Mouse (Mus musculus) midbrain, embryonic 12.5 days (tissue): ENCODE results near the gene Cenpn. TPM values are rescaled to one million over a fixed set of nuclear protein-coding genes. Genes with fewer than 3 reads are reported as not detected.

Experiments used
- ATAC-seq: fragments of 200-750 bp; cut with Nextera tagmentation; 2 replicates; pipeline ENCODE4 v1.8.0; 2017; ENCODE audit warnings: low read depth, moderate TSS enrichment, moderate library complexity; ENCODE audit not compliant: low FRiP score
- H3K27ac ChIP-seq: fragments of 300-500 bp; sonication (generic); replicated peaks from 2 replicates; pipeline ENCODE4 v1.5.1; 2016; ENCODE audit warnings: mild to moderate bottlenecking
- H3K27me3 ChIP-seq: fragments of 300-500 bp; sonication (generic); 2 replicates; pipeline ENCODE4 v1.6.1; 2016; ENCODE audit warnings: mild to moderate bottlenecking
- H3K36me3 ChIP-seq: fragments of 300-500 bp; sonication (generic); 2 replicates; pipeline ENCODE4 v1.6.1; 2016
- H3K4me1 ChIP-seq: fragments of 300-500 bp; sonication (generic); 2 replicates; pipeline ENCODE4 v1.6.1; 2016
- H3K4me2 ChIP-seq: fragments of 300-500 bp; sonication (generic); replicated peaks from 2 replicates; pipeline ENCODE4 v1.6.1; 2016; ENCODE audit warnings: mild to moderate bottlenecking, moderate library complexity
- H3K4me3 ChIP-seq: fragments of 300-500 bp; sonication (generic); 2 replicates; pipeline ENCODE4 v1.5.1; 2016; ENCODE audit warnings: mild to moderate bottlenecking
- H3K9ac ChIP-seq: fragments of 300-500 bp; sonication (generic); replicated peaks from 2 replicates; pipeline ENCODE4 v1.6.1; 2016; ENCODE audit warnings: mild to moderate bottlenecking, moderate library complexity
- H3K9me3 ChIP-seq: fragments of 300-500 bp; sonication (generic); 2 replicates; pipeline ENCODE4 v1.6.1; 2016; ENCODE audit warnings: mild to moderate bottlenecking
- WGBS: fragments of 180-500 bp; shearing (Covaris S2); methylation state at CpG from one replicate; pipeline ENCODE4 v1.1.7; 2016; 5-methylcytosine and 5-hydroxymethylcytosine counted together
- polyA plus RNA-seq: library from polyadenylated mRNA; unstranded; fragments of >200 nt; fragmentation: Nextera tagmentation; extraction: Ambion mirVana; gene quantifications from 2 replicates; pipeline ENCODE4 v1.2.1, GENCODE M21; 2016

Cenpn gene
- polyA plus RNA-seq, 1 experiment from 2014 or later, result 35.6 TPM

DNA sequence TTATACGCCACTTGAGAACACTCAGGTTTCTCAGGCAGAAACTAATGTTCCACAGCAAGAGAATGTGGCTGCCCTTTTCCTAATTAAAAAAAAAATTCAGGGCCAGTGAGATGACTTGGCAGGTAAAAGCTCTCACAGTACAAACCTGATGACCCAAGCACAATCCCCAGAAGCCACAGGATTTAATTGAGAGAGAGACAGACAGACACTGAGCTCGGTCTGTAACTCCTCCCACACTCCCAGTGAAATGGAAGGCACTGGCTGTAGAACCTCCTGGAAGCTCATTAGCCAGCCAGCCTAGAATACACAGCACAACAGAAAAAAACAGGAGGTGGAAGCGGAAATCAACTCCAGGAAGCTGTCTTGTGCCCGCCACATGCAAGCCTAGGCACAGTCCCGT lies 54.1 kb downstream of the Cenpn start:
- no peak overlapping the region for H3K27ac ChIP-seq
- H3K9ac ChIP-seq, result no peak overlapping the region
- peaks cover 5% of the 10 kb centered on the region; the same call in 1 of the 2 replicates for H3K4me1 ChIP-seq
- ATAC-seq, result no peak
- no peaks in the 10 kb centered on the region for H3K27me3 ChIP-seq
- H3K4me3 ChIP-seq, result no peak overlapping the region
- H3K36me3 ChIP-seq, result 0 out of 2 replicates have a peak, but pooled peaks cover 2% of the 10 kb centered on the region
- no peaks in the 10 kb centered on the region for H3K9me3 ChIP-seq
- WGBS, result 66% methylated on average over 5 of the region's 5 CpGs
- no peak overlapping the region for H3K4me2 ChIP-seq

DNA sequence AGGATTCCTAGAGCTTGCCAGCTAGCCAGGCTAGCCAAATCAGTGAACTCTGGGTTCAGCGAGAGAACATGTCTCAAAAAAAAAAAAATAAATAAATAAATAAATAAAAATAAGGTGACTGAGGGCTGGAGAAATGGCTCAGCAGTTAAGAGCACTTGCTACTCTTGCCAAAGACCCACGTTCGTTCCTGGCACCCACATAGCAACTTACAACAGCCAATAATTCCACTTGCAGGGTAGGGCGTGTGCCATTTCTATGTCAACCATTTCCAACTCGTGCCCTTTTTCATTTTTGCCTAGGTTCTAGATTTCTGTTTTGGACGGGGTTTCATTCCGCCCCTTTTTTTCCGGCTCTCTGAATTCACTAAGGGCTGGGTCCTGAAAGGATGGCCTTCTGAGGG lies 56.5 kb downstream of the Cenpn start:
- 36% methylated on average over 8 of the region's 8 CpGs for WGBS
- H3K27me3 ChIP-seq, result no peaks in the 10 kb centered on the region
- no peaks in the 10 kb centered on the region for H3K9me3 ChIP-seq
- H3K36me3 ChIP-seq, result no peaks in the 10 kb centered on the region
- H3K4me1 ChIP-seq, result peaks cover 5% of the 10 kb centered on the region; the same call in 1 of the 2 replicates
- H3K9ac ChIP-seq, result peak overlapping the region; percentile 59
- peak overlapping the region; percentile 60 for H3K4me2 ChIP-seq
- ATAC-seq, result no peak
- peak overlapping the region; percentile 85 for H3K4me3 ChIP-seq
- peak overlapping the region; percentile 36; the same call in 1 of the 2 replicates for H3K27ac ChIP-seq

DNA sequence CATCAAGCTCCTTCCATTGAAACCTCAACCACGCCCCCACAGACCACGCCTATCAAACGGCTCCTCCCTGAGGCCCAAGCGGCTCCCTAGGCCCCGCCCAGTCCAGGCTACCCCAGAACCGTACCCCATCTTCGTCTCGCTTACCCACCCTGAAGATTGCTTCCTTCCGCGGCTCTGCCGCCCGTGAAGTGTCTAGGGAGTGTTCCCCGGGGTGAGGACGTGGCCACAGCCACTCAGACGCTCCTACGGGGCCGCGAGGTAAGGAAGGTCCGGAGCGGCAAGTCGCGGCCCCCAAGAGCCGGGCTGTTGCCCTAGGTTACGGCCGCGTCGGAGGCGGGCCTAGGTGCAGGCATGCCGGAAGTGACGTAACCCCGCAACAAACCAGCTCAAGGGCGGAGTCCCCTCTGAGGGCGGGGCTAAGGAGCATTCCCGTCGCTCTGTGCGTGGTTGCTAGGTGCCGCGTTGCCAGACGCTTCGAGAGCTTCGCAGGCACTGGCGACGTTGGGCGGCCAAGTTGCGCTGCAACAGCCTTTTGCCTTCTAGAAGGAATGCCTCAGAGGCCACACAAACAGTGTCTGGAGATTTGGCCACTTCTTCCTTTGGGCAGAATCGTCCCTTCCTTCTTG lies 57.2 kb downstream of the Cenpn start, which contains the start of gene 1700030J22Rik:
1700030J22Rik (minus strand) TSS at position 329 of the 626 bp plus-strand sequence.
- peaks cover 5% of the 10 kb centered on the region; the same call in 1 of the 2 replicates for H3K4me1 ChIP-seq
- peak within 1 kb of the TSS; percentile 60 for H3K4me2 ChIP-seq
- ATAC-seq, result peak; percentile 99
- H3K27me3 ChIP-seq, result no peaks in the 10 kb centered on the region
- under 1% methylated on average over 46 of the region's 46 CpGs for WGBS
- no peaks in the 10 kb centered on the region for H3K9me3 ChIP-seq
- H3K27ac ChIP-seq, result peak within 1 kb of the TSS; percentile 36; the same call in 1 of the 2 replicates
- H3K4me3 ChIP-seq, result peak within 1 kb of the TSS; percentile 85
- H3K9ac ChIP-seq, result peak within 1 kb of the TSS; percentile 59
- H3K36me3 ChIP-seq, result peaks cover 5% of the 10 kb centered on the region; the same call in 1 of the 2 replicates

DNA sequence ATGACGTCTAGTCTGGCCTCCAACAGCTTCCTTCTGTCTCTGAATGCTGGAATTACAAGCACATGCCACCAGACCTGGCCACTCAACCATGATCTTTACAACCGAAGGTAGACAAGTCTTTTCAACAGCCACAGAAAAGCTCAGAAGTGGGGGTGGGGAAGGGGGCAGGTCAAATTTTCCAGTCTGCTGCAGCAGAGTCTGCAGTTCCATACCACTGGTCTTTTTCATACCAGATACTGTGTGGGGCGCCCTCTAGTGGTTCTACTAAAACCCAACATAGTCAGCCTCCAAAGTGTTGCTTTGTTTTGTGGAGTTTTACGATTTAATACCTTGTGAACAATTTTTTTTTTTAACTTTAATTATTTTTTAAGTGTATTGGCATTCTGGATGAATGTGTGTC lies 58.6 kb downstream of the Cenpn start:
- WGBS, result 21% methylated on average over 4 of the region's 4 CpGs
- no peaks in the 10 kb centered on the region for H3K27me3 ChIP-seq
- ATAC-seq, result no peak
- H3K4me1 ChIP-seq, result peaks cover 5% of the 10 kb centered on the region; the same call in 1 of the 2 replicates
- H3K9me3 ChIP-seq, result no peaks in the 10 kb centered on the region
- peaks cover 14% of the 10 kb centered on the region; the same call in 1 of the 2 replicates for H3K36me3 ChIP-seq
- H3K27ac ChIP-seq, result no peak overlapping the region
- no peak overlapping the region for H3K9ac ChIP-seq
- 0 out of 2 replicates have a peak overlapping the region, but pooled peaks have one; percentile 22 for H3K4me2 ChIP-seq
- no peak overlapping the region for H3K4me3 ChIP-seq

DNA sequence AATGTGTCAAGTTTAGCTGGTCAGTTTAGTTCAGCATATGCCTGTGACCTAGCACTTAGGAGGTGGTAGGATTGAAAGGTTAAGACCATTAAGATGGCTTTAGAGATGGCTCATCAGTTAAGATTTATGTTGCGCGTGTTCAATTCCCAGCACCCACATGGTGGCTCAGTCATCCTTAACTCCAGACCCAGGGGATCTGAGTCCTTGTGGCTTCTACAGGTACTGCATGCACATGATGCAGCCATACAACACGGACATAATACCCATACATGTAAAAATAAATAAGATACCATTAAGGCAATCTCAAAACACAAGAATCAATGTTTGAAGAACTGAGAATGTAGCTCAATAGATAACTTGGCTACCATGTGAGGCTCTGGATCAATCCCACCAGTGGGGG lies 68.3 kb downstream of the Cenpn start:
- 96% methylated on average over 3 of the region's 3 CpGs for WGBS
- Histone ChIP-seq H3K27me3 (no peaks in the 10 kb centered on the region), H3K36me3 (peaks cover 17% of the 10 kb centered on the region; the same call in 1 of the 2 replicates), H3K27ac (no peak overlapping the region), H3K4me3 (no peak overlapping the region), H3K4me1 (peaks cover 11% of the 10 kb centered on the region), H3K9ac (no peak overlapping the region), H3K9me3 (no peaks in the 10 kb centered on the region), H3K4me2 (no peak overlapping the region)
- ATAC-seq, result no peak

Other genes with a start within 250 kb of the Cenpn start
- gene Cdyl2, start 188.7 kb upstream of the Cenpn start, polyA plus RNA-seq, result 5.4 and 6.9 TPM in 2 replicates
- gene Cmc2, start 275 bp upstream of the Cenpn start, polyA plus RNA-seq, result 65.5 and 76.1 TPM in 2 replicates
- 17.7 and 20.8 TPM in 2 replicates for gene Atmin, start 21.7 kb downstream of the Cenpn start, polyA plus RNA-seq
- 4.3 and 5.2 TPM in 2 replicates for gene 1700030J22Rik, start 57.2 kb downstream of the Cenpn start, polyA plus RNA-seq
- 107 and 115 TPM in 2 replicates for gene Gcsh, start 71.8 kb downstream of the Cenpn start, polyA plus RNA-seq
- gene Pkd1l2, start 160.7 kb downstream of the Cenpn start, polyA plus RNA-seq, result not detected in 2 replicates
- 0.22 TPM in 1 of 2 replicates, not detected in the other for gene Bco1, start 174.1 kb downstream of the Cenpn start, polyA plus RNA-seq
- gene Gan, start 236.4 kb downstream of the Cenpn start, polyA plus RNA-seq, result 2.6 and 3.2 TPM in 2 replicates